Mouse (Mus musculus) T-helper 17 cell (primary cell): ENCODE measurements around the gene Mbnl1.
"Not testable (repeated sequence)": the region's sequence is repeated elsewhere in the genome, so short reads cannot be mapped to it uniquely, and the experiment has no call there.

ENCODE experiments used
- in situ Hi-C, 2 experiments: fragments of 300-600 bp; cut with MboI, MseI; formaldehyde crosslinking; loops; 1 replicate in 1 of 2; 2 replicates in 1 of 2; pipeline ENCODE4 v1.15.1; 2025; ENCODE audit warnings: high pct_unique_total_duplicates in 2 of 2

The Mbnl1 gene

DNA sequence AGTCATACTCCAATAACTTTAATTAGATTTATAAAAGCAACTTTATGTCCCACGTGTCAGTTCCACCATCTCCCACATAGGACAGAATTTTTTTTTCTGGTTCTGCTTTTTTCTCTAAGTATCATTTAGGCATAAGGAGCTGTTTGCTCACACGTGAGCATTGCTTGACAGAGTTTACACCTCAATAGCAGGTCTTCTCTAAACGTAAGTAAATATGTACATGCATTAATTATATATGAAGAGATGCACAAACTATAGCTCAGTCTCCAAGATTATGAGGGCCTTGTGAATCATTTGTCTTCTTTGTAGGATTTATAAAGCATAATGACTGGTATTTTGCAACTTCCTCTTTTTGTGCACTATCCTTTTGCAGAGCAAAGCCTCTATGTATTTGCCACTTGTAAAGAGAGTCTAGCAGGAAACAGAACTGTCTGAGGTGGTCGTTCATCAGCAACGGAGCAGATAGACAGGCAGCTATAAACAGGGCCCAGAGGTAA lies at the start of gene Mbnl1:
TSS of gene Mbnl1 (plus strand) at position 150 of the 497 bp plus-strand sequence.
- in situ Hi-C loops: no loop called here

DNA sequence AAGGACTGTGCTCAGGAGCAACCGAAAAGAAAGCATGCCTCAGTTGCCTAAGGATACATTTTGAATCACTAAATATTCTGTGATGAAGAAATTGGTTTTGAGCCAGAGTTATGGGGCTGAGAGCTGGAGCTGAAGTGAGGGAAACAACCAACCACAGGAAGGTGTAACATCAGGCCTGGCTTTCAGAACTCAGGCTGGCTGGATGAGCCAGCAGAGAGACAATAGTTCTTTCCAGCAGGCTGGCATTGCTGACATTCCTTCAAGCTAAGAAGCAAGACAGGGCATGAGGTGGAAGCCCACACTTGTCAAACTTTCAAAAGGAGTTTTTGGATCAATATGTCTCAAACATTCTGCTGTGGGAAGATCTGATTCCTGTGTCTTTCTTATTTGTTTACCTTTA lies 48.5 kb upstream of the Mbnl1 start:
- in situ Hi-C loops: loop anchor here (5.0 to 25.0 kb wide), 3 partner anchors 78 to 1312 kb away; partner anchors contain the start of genes B430305J03Rik (in 1 of the 2), Gpr171 (in 1 of the 2) and Rap2b (in 1 of the 2)

- in situ Hi-C loops: no loop called here
Observed at GRCm38 (mm10) chr3:60429049-60429448, 43.6 kb upstream of the Mbnl1 start.

GRCm38 (mm10) chr3:60437254-60437653 lies 35.4 kb upstream of the Mbnl1 start:
- in situ Hi-C loops: no loop called here

DNA sequence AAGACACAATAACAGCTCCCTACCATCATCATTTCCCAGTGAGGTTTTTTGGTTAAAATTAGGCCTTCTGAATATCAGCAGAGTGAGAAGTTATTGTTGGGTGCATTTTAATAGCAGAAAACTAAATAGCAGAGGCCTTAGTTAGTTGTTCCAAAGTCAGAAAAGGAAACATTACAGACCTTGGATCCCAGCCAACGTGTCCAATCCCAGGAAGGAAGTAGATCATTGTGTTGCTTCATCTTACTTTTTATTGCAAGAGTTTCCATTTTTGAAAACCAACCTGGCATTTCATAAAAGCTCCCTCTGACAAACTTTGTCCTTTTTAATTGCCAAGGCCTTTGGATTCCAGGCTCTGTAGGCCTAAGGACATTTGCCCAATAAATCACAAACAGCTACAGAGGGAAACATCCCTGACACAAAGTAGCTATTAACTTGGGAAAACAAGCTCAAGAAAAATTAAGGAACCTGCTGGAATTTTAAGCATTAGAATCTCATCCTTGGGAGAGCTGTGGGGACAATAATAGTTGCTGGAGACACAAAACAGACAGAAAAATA lies 34.9 kb upstream of the Mbnl1 start:
- in situ Hi-C loops: no loop called here

DNA sequence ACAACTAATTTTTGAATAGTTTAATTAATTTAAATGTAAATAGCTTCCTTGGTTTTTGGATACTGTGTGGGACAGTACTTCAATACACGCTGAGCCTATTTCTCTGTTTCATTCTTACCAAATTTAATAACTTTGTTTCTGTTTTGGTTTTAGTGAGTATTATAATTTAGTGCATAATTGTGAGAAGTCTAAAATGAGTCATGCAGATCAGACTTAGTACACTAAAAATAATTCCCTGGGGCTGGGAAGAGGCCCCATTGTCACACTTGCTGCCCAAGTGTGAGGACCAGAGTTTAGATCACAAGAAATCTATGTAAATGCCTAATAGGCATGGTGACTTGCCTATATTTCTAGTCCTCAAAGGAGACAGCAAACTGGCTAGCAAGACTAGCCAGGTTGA lies 33.9 kb upstream of the Mbnl1 start:
- in situ Hi-C loops: no loop called here

GRCm38 (mm10) chr3:60461828-60462521 lies 10.7 kb upstream of the Mbnl1 start:
- in situ Hi-C loops: no loop called here

GRCm38 (mm10) chr3:60468667-60469066 lies 4.0 kb upstream of the Mbnl1 start:
- in situ Hi-C loops: not testable (repeated sequence)

- in situ Hi-C loops: not testable (repeated sequence)
Observed at GRCm38 (mm10) chr3:60469170-60469805, 3.3 kb upstream of the Mbnl1 start.

- in situ Hi-C loops: no loop called here
Observed at GRCm38 (mm10) chr3:60472011-60472680, 484 bp upstream of the Mbnl1 start.

GRCm38 (mm10) chr3:60473861-60474653 lies 1.4 kb downstream of the Mbnl1 start:
- in situ Hi-C loops: no loop called here

GRCm38 (mm10) chr3:60474654-60474972 lies 2.0 kb downstream of the Mbnl1 start:
- in situ Hi-C loops: no loop called here

DNA sequence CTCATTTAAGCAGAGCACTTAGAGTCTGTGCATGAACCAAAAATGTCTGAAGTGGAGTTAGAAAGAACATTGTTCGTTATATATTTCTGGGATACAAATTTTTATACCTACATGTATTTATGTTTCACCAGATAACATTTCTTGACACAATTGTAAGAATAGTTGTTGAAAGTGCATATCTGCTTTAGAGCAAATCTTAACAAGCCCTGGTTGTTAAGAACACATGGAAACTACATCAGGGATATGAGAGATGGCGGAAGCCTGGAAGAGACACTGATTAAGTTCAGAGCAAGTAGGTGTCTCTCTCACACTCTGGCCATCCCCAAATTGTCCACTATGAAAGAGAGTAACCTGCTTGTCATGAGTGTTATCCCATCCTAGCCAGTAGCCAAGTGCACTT lies 2.4 kb downstream of the Mbnl1 start:
- in situ Hi-C loops: loop anchor here in 1 of 2 experiments (25.0 kb wide), 1 partner anchor 1388 kb away; no protein-coding TSS in a partner anchor

GRCm38 (mm10) chr3:60476751-60477255 lies 4.2 kb downstream of the Mbnl1 start:
- in situ Hi-C loops: loop anchor here in 1 of 2 experiments (25.0 kb wide), 1 partner anchor 1390 kb away; no protein-coding TSS in a partner anchor

DNA sequence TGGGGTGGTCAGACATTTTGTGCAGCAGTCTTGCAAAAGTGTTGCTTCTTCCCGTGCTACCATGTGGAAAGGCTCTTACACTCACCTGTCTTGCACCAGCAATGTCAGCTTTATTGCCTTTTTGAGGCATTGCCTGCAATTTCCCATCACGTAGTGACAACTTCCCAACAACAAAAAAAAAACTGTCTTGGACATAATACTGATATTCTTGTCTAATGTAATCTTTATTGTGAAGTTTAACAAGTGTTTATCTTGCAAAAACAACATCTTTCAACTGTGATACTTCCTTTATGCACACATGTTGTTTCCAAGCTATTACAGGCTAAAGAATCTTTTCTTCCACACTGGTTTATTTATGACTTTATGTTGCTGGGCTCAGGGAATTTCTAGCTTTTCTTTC lies 5.8 kb downstream of the Mbnl1 start:
- in situ Hi-C loops: loop anchor here in 1 of 2 experiments (25.0 kb wide), 1 partner anchor 1391 kb away; no protein-coding TSS in a partner anchor

DNA sequence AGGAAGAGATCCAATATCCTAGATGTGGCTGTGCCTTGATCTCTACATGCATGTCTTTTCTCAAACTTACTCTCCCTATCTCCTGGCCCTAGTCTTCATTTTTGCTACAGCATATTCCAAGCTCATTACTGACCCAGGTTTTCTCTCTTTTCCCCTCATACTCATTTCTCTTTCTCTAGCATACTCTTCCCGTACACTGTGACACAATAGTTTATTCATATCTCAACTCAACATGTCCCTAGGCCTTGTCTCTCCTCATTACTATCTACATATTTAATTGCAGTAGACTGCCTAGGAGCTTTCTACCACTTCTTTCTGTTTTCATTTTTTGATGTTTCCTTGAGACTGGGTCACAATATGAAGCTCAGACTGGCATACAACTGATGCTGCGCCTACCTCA lies 8.1 kb downstream of the Mbnl1 start:
- in situ Hi-C loops: loop anchor here (5.0 to 25.0 kb wide), 3 partner anchors 52 to 1393 kb away; no protein-coding TSS in a partner anchor

GRCm38 (mm10) chr3:60481740-60482399 lies 9.2 kb downstream of the Mbnl1 start:
- in situ Hi-C loops: loop anchor here (5.0 to 25.0 kb wide), 3 partner anchors 50 to 1395 kb away; no protein-coding TSS in a partner anchor

DNA sequence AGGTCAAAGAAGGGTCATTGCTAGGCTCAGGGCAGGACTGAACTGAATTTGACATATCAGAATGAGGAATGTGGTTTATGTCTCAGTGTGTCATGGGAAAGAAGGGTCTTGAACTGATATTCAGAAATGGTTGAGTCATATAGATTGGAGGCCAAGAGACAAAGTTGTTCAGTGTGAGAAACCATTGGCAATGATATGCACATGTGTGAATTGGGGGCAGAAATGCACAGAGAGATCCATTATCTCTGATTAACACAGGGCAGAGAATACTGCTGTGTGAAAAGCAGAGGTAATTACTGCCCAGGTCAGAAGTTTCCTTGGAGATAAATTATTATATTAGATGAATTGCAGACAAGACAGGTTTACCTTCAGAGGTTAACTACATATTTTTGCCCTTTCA lies 10.7 kb downstream of the Mbnl1 start:
- in situ Hi-C loops: loop anchor here (5.0 to 25.0 kb wide), 3 partner anchors 49 to 1396 kb away; no protein-coding TSS in a partner anchor

DNA sequence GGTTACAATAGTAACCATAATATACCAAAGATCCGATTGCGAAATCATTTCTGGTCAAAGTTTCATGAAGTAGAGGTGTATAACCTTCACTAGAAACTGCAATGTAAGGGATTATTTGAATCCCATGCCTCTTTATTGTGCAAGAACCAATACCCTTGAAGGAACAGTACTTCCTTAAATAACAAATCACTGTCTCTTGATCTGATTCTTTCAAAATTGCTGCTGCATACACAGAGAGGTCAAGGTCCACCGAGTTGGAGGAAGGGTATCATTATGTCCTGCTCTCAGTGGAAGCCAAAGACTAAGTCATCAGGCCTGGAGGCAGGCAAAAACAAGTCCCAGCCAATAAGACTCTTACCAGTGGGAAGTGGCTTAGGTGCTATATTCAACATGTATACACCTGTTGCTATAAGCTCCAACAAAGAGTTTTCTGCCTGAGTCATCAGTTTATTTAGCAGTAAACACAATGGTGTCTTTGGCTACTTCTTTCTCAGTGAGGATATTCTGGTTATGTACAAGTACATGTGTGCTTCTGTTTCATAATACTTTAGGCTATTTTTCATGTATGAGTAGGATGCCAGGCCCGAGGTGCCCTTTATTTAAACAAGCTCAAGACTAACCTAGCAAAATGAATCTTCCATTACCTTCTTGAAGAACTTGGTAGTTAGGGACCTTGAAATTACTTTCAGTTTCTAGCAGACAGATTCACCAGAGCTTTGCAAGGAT lies 13.5 kb downstream of the Mbnl1 start:
- in situ Hi-C loops: loop anchor here in 1 of 2 experiments (25.0 kb wide), 1 partner anchor 1399 kb away; no protein-coding TSS in a partner anchor
